Mouse (Mus musculus) brain, embryonic 14.5 days (tissue): Measurements from ENCODE around the gene Polr1d.

ENCODE experiments used
- CTCF ChIP-seq: fragments of 200-500 bp; IDR thresholded peaks from 2 replicates; pipeline ENCODE4 v1.5.1; 2012; ENCODE audit warnings: inconsistent platforms, mild to moderate bottlenecking, moderate library complexity, borderline replicate concordance; ENCODE audit not compliant: insufficient read depth, insufficient read length; ENCODE audit errors: extremely low read depth
- POLR2A ChIP-seq: fragments of 200-500 bp; IDR thresholded peaks from 2 replicates; pipeline ENCODE4 v1.6.1; 2012; ENCODE audit warnings: mild to moderate bottlenecking, inconsistent platforms, borderline replicate concordance; ENCODE audit not compliant: poor library complexity, insufficient read depth, insufficient read length, severe bottlenecking; ENCODE audit errors: extremely low read depth

DNA sequence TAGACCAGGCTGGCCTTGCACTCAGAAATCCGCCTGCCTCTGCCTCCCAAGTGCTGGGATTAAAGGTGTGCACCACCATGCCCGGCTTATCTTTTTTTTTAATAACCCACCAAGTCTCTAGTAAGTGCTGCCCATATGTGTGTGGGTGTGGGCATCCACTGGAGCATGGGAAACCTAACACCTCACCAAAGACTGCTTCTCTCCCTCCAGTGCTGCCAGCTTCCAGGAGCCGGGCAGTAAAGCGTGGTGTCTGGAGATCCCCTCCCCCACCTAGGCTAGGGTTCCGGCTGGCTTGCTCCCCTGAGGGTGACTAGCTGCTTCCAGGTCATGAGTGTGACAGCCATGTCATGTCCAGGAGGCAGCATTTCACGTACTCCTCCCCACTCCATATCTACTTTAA, 25.4 kb downstream of the Polr1d start:
- TF ChIP-seq CTCF: no peak
- TF ChIP-seq POLR2A: no peak
